Mouse (Mus musculus): ENCODE data around the gene Eef1a2. TPM values are rescaled to one million over a fixed set of nuclear protein-coding genes. Genes with fewer than 3 reads are reported as not detected.

Eef1a2 gene
- under 1 TPM in 1 of 2 experiments, not detected in 1; 0.16 TPM for total RNA-seq (2023)

DNA sequence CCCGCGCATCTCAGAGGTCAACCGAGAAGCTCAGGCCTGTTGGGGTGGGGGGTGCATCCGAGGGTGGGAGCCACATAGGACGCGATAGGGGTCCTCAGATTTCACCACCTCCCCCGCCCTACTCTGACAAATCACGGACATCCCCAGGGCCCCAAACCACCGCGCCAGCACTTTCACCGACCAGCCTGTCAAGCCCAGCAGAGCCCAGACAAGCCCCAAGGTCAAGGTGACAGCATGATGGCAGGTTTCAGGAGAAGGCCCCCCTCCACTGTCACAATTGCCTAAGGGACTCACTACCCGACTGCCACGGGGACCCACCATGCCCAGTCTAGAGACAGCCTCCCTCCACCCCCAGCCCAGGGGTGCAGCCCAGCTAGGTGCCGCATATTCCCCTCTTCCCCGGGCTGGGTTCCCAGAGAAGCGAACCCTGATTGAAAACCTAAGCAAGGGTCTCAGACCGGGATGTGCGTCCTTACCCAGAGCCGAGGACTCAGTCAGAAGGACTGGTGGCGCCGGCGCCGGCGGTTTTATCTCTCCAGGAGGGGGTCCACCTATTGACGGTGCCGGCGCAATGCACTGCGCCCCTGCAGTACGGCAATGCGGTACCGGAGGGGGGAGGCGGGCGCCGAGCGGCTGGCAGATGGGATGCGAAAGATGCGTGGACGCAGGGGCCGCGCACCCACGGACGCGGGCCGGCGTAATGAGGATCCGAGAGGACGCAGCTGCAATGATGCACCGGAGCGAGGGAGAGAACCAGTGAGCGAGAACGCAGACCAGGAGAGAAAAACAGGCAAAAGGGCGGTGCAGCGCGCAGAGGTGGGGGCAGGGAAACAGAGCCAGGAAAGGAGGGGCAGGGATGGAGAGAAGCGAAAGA, at the start of gene Eef1a2:
Gene Eef1a2, minus strand, starts transcription at position 767 of the 874 bp plus-strand sequence.

DNA sequence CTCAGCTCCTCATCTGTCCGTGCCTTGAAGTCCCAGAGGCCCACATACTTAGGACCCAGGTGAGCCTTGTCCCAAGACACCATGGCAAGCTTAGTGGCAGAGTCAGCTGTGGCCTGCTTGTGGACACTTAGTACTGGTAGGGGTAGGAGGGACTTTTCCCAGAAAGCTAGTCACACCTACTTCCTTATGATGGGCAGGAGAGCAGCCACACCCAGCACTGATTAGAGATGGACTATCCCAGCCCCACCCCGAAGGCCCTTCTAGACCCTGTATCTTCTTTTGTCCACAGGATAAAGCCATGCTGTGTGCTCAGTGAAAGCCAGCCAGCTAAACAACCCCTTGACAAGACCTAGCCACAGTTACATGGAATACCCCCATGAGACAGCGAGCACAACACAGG, 45.6 kb upstream of the Eef1a2 start, which contains the start of gene Ptk6:
Gene Ptk6, minus strand, starts transcription at position 368 of the 400 bp plus-strand sequence.

DNA sequence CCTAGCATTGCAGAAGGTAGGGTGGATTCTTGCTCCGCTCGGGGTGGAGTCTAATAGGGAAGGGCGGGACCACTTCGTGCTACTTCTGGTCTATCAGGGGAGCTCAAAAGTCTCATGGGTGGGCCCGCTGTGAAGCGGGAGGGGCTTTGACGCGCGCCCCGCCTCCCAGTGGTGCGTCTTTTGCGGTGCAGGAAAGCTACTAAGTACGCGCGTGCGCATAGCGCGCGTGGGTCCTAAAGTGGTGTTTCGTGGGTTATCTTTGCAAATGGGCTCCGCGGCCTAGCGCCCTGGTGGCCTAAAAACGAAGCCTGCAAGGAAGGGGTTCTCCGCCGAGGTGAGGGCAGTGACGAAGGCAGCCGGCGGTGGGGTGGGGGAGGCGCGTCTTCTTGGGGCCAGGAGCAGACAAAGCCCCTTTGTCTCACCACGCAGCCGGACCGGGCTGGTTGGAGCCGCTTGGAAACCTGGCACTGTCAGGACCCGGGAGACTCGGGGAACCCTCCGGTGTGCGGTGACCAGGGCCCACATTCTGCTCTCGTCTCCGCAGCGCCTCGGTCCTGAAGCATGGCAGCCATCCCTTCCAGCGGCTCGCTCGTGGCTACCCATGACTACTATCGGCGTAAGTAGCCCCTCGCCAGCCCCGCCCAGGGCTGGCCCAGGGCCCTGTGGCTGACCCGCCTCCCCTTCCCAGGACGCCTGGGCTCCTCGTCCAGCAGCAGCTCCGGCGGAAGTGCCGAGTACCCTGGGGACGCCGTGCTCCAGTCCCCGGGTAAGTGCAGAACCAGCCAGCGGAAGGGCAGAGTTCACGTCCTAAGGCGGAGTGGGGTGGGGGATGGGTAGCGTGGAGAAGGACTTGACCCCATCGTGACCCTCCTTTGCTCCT, 30.5 kb upstream of the Eef1a2 start, which contains the start of gene Ppdpf:
Gene Ppdpf, plus strand, starts transcription at position 127 of the 880 bp plus-strand sequence.

DNA sequence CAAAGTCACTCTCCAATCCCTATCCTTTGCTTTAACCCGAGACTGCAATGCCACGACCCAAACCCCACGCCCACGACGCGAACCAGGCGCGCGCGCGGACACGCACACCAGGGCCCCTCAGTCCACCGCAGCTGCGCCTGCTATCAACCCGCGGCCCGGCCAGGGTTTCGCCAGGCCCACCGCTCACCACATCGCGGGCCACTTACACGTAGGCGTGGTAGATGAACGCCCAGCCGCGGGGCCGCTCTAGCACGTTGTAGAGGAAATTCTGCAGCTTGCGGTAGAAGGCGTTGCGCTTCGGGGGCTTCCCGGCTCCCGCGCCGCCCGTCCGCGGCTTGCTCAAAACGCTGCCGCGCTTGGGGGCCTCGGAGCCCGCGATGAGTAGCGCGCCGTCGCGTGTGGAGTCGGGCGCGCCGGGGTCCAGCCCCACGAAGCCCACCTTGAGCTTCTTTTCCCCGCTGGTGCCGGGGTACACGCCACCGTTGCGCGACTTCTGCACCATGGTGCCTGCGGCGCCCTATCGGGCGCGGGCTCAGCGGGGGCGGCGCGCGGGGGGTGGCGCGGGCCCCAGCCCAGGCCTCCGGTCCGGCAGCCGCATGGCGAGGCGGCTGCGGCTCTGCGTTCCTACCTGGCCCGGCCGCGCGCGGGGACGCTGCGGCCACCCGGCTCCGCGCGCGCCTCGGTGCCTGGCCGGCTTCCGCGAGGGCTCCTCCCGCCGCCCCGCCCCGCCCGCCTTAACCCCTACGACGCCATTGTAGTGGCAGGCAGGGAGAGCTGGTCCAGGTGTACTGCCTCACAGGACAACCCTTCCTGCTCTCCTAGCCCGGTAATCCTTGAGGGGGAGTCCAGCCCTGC, 22.0 kb downstream of the Eef1a2 start, which contains the start of gene Kcnq2:
Gene Kcnq2, minus strand, starts transcription at position 710 of the 855 bp plus-strand sequence.

Other genes with a start within 250 kb of the Eef1a2 start
- 10 to 100 TPM; 51.5 to 52.1 TPM for gene Ythdf1, start 236.1 kb downstream of the Eef1a2 start, total RNA-seq (2023)
- gene Birc7, start 228.0 kb downstream of the Eef1a2 start, total RNA-seq (2023) = not detected
- not detected for gene Nkain4, start 202.3 kb downstream of the Eef1a2 start, total RNA-seq (2023)
- gene Arfgap1, start 189.8 kb downstream of the Eef1a2 start, total RNA-seq (2023) = 10 to 100 TPM; 45.2 to 49.6 TPM
- gene Col20a1, start 170.5 kb downstream of the Eef1a2 start, total RNA-seq (2023) = 1 to 10 TPM; 1.5 to 2.2 TPM
- gene Chrna4, start 113.5 kb downstream of the Eef1a2 start, total RNA-seq (2023) = not detected
- not detected for gene Kcnq2, start 21.7 kb downstream of the Eef1a2 start, total RNA-seq (2023)
- gene Ppdpf, start 30.2 kb upstream of the Eef1a2 start, total RNA-seq (2023) = 10 to 100 TPM; 14.9 to 27.4 TPM
- not detected for gene Ptk6, start 45.8 kb upstream of the Eef1a2 start, total RNA-seq (2023)
- under 1 TPM in 1 of 2 experiments, not detected in 1; 0.13 TPM for gene Srms, start 56.2 kb upstream of the Eef1a2 start, total RNA-seq (2023)
- not detected for gene Fndc11, start 63.0 kb upstream of the Eef1a2 start, total RNA-seq (2023)
- gene Helz2, start 85.0 kb upstream of the Eef1a2 start, total RNA-seq (2023) = 10 to 100 TPM; 48.9 to 62.2 TPM
- 10 to 100 TPM; 30.5 to 31.6 TPM for gene Gmeb2, start 131.0 kb upstream of the Eef1a2 start, total RNA-seq (2023)
- not detected for gene Stmn3, start 157.5 kb upstream of the Eef1a2 start, total RNA-seq (2023)
- 10 to 100 TPM; 38.8 to 42.1 TPM for gene Rtel1, start 162.7 kb upstream of the Eef1a2 start, total RNA-seq (2023)
- gene Zgpat, start 207.9 kb upstream of the Eef1a2 start, total RNA-seq (2023) = 10 to 100 TPM; 23.4 to 24.6 TPM
- gene Arfrp1, start 208.4 kb upstream of the Eef1a2 start, total RNA-seq (2023) = 10 to 100 TPM; 33.2 to 37.4 TPM
- gene Lime1, start 223.1 kb upstream of the Eef1a2 start, total RNA-seq (2023) = 10 to 100 TPM; 24.6 to 31.5 TPM